Mouse (Mus musculus) ES-E14 (cell line): ENCODE measurements at regions not wholly inside any gene's neighbourhood (a gene's known extent, or its start where the extent isn't known, plus 50 kb on each side); places are given as distances from the start of the nearest gene placed in this dataset.

Experiments used
- DNase-seq: peaks from one replicate; pipeline ENCODE4 v3.0.0-alpha.2; 2013; ENCODE audit warnings: low read depth, low spot score
- H3K27ac ChIP-seq: 2 replicates; pipeline ENCODE4 v1.5.1; 2012; ENCODE audit warnings: low read depth, mild to moderate bottlenecking, low read length, moderate library complexity, mixed read lengths; ENCODE audit not compliant: poor library complexity, insufficient read depth, severe bottlenecking
- H3K36me3 ChIP-seq: 2 replicates; pipeline ENCODE4 v1.6.1; 2012; ENCODE audit warnings: mild to moderate bottlenecking, low read length, moderate library complexity, mixed read lengths; ENCODE audit not compliant: control insufficient read depth, poor library complexity, insufficient read depth, severe bottlenecking
- H3K4me1 ChIP-seq, 2 experiments: fragments of 150-350 bp in 1 of 2; sonication (generic) in 1 of 2; 2 replicates each; pipeline ENCODE4 v1.6.1; 2012; ENCODE audit warnings: low read length in 2 of 2, mild to moderate bottlenecking in 1 of 2, mixed read lengths in 1 of 2; ENCODE audit not compliant: control insufficient read depth in 2 of 2, insufficient read depth in 2 of 2, poor library complexity in 1 of 2
- H3K4me3 ChIP-seq, 2 experiments: fragments of 150-350 bp in 1 of 2; sonication (generic) in 1 of 2; 2 replicates each; pipeline ENCODE4 v1.5.1; 2012; ENCODE audit warnings: low read length in 2 of 2, low read depth in 1 of 2, mild to moderate bottlenecking in 1 of 2, mixed read lengths in 1 of 2; ENCODE audit not compliant: insufficient read depth in 1 of 2, poor library complexity in 1 of 2, severe bottlenecking in 1 of 2
- H3K9ac ChIP-seq: 2 replicates; pipeline ENCODE4 v1.6.1; 2012; ENCODE audit warnings: low read depth, mild to moderate bottlenecking, low read length, mixed read lengths; ENCODE audit not compliant: poor library complexity, insufficient read depth, severe bottlenecking
- H3K9me3 ChIP-seq: fragments of 150-350 bp; sonication (generic); 2 replicates; pipeline ENCODE4 v1.6.1; 2012; ENCODE audit warnings: low read depth, mild to moderate bottlenecking, low read length; ENCODE audit not compliant: control insufficient read depth, insufficient read depth
- CHD2 ChIP-seq: IDR thresholded peaks from 2 replicates; pipeline ENCODE4 v1.6.1; 2014; ENCODE audit warnings: mild to moderate bottlenecking, low read depth, low read length, inconsistent platforms
- HCFC1 ChIP-seq: IDR thresholded peaks from 2 replicates; pipeline ENCODE4 v1.6.1; 2012; ENCODE audit warnings: low read length, inconsistent platforms, borderline replicate concordance; ENCODE audit not compliant: insufficient read depth
- MAFK ChIP-seq: IDR thresholded peaks from 2 replicates; pipeline ENCODE4 v1.6.1; 2014; ENCODE audit warnings: mild to moderate bottlenecking, low read depth, low read length, inconsistent platforms; ENCODE audit not compliant: insufficient read depth
- ZC3H11A ChIP-seq: IDR thresholded peaks from 2 replicates; pipeline ENCODE4 v1.6.1; 2012; ENCODE audit warnings: low read depth, mild to moderate bottlenecking, inconsistent platforms, low read length, borderline replicate concordance
- ZNF384 ChIP-seq: IDR thresholded peaks from 2 replicates; pipeline ENCODE4 v1.6.1; 2012; ENCODE audit warnings: low read depth, low read length, inconsistent platforms
- in situ Hi-C, 2 experiments: fragments of 600-800 bp; cut with MboI; formaldehyde crosslinking; loops; one replicate each; pipeline ENCODE4 v1.15.1; 2025; ENCODE audit warnings: low sequenced_read_pairs in 2 of 2, inconsistent platforms in 1 of 2; ENCODE audit not compliant: unreplicated experiment in 2 of 2

DNA sequence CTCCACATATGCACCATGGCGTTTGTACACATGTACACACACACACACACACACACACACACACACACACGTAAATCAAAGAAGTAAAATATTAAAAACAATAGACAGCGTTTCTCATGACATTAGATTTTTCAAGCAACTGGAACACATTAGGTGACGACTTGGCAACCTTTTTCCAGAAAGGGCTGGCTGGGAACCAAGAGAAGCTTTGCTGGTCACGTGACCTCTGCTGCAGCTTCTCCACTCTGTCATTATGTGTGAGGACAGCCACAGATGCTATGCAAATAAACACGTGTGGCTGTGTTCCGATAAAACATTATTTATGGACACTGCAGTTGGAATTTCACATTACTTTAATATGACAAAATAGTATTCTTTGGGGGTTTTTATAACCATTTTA lies 124.3 kb downstream of the Slc38a6 start:
- DNase-seq: no peak
- H3K27ac ChIP-seq: no peak overlapping the region
- H3K4me3 ChIP-seq: no peak overlapping the region
- no peak overlapping the region for H3K9ac ChIP-seq
- no peaks in the 10 kb centered on the region for H3K4me1 ChIP-seq
- in situ Hi-C loops: no loop called here
- H3K36me3 ChIP-seq: no peaks in the 10 kb centered on the region
- TF ChIP-seq HCFC1 (no peak), MAFK (no peak), ZC3H11A (no peak), ZNF384 (no peak), CHD2 (no peak)
- no peaks in the 10 kb centered on the region for H3K9me3 ChIP-seq

DNA sequence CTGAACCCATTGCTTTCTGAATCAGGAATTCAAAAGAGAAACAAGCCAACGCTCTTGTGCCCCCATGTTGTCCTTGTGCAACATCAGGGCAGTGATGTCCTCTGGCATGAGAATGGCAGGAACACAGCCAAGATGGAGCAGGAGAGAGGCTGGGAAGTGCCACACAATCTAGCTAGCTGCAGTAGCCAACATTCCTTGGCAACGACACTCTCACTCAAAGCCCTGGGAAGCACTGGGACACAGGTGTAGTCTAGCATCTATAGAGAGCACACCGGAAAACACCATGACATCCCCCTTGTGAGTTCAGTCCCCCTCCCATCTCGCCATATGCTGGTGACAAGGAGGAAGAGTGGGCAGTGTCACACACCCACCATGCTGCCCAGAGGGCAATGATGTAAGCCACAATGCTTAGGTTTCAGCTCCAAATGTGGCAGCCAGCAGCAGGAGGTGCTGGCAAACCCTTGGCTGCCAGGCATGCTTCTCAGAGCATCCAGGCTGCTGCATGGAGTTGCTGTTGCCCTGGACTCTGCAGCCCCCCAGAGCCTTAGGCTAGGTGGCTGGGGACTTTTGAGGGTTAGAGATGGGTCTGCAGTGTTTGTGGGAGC lies 123.0 kb downstream of the Slc38a6 start:
- no peak for DNase-seq
- TF ChIP-seq ZC3H11A (no peak), CHD2 (no peak), ZNF384 (no peak), HCFC1 (no peak), MAFK (no peak)

DNA sequence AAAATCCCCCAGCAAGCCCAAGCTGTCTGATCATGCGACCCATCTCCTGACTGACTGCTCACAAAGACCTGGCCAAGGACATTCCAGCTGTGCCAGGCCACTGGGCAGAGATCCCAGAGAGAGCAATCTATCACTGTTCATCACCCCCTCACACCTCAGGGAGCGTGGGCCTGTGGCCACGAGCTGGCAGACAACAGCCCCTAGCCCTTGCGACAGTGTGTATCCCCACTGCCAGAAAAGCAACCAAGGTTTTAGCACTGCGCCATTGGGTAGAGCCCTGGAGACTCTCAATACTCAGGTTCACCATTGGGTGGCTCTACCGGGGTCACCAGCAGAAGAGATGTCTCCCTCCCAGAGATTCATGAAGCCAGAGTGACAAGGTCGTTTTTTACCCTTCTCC lies 122.0 kb downstream of the Slc38a6 start:
- in situ Hi-C loops: no loop called here
- Histone ChIP-seq H3K27ac (no peak overlapping the region), H3K4me3 (no peak overlapping the region), H3K36me3 (no peaks in the 10 kb centered on the region), H3K9ac (no peak overlapping the region), H3K4me1 (no peaks in the 10 kb centered on the region), H3K9me3 (no peaks in the 10 kb centered on the region)
- DNase-seq: no peak
- TF ChIP-seq MAFK: no peak

More for the DNA sequence above, 123.0 kb downstream of the Slc38a6 start:
- Histone ChIP-seq H3K4me3 (no peak overlapping the region), H3K27ac (no peak overlapping the region), H3K36me3 (no peaks in the 10 kb centered on the region), H3K9me3 (no peaks in the 10 kb centered on the region), H3K9ac (no peak overlapping the region), H3K4me1 (no peaks in the 10 kb centered on the region)
- in situ Hi-C loops: no loop called here

DNA sequence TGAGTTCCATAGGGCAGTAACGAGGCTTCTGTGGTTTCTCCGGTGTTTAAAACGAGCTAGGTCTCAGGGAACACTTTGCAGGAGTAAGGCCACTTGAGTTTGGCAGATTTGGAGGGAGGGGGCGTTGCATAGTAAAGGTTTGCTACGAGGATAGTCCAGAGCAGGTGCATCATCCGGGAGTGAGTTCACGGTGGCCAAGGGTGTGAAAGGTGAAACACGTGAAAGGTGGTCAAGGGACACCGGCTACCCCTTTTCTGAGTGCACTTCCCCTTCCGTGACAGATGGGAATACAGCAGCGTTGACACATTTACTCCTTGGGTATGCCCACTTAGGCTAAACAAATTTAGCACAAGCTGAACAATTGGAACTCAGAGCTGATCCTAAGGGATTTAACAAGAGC lies 121.6 kb downstream of the Slc38a6 start:
- Histone ChIP-seq H3K9me3 (no peaks in the 10 kb centered on the region), H3K4me1 (no peaks in the 10 kb centered on the region), H3K4me3 (no peak overlapping the region), H3K36me3 (no peaks in the 10 kb centered on the region), H3K27ac (no peak overlapping the region), H3K9ac (no peak overlapping the region)
- in situ Hi-C loops: no loop called here
- no peak for TF ChIP-seq ZNF384
- no peak for TF ChIP-seq CHD2
- TF ChIP-seq ZC3H11A: no peak
- TF ChIP-seq HCFC1: no peak
- no peak for TF ChIP-seq MAFK
- DNase-seq: no peak

DNA sequence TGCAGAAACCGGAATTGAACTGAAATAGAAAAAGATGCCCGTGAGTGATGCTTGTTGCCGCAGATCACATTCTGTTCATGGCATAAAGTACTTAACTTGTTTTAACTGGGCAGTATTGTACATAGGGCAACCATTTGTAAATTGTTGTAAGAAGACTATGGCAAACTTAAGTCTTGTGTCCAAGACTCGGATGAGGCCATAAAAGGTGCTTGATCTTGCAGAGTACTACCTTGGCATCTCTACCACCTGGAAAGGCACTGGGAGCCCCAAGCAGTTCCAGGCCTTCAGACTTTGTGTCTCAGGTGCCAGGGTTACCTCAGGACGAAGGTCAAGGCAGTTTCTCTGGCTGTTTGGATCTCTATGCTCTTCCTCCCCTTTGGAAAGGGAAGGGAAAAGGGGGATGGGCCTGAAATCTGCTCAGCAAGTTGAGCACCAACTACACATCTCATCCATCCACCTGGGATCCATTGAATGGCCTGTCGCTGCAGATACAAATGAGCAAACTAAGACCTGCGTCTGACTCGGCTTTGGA lies 120.0 kb downstream of the Slc38a6 start:
- H3K4me1 ChIP-seq: no peaks in the 10 kb centered on the region
- H3K36me3 ChIP-seq: no peaks in the 10 kb centered on the region
- H3K9me3 ChIP-seq: no peaks in the 10 kb centered on the region
- DNase-seq: no peak
- TF ChIP-seq ZC3H11A (no peak), HCFC1 (no peak), MAFK (no peak)
- in situ Hi-C loops: no loop called here
- no peak overlapping the region for H3K9ac ChIP-seq
- H3K27ac ChIP-seq: no peak overlapping the region
- H3K4me3 ChIP-seq: no peak overlapping the region
